Mouse (Mus musculus): ENCODE data around the gene Spin1. TPM values are rescaled to one million over a fixed set of nuclear protein-coding genes. Genes with fewer than 3 reads are reported as not detected.

The Spin1 gene
- 46.1 and 49.8 TPM in 2 replicates for polyA plus RNA-seq (2012; rRNA removed)

DNA sequence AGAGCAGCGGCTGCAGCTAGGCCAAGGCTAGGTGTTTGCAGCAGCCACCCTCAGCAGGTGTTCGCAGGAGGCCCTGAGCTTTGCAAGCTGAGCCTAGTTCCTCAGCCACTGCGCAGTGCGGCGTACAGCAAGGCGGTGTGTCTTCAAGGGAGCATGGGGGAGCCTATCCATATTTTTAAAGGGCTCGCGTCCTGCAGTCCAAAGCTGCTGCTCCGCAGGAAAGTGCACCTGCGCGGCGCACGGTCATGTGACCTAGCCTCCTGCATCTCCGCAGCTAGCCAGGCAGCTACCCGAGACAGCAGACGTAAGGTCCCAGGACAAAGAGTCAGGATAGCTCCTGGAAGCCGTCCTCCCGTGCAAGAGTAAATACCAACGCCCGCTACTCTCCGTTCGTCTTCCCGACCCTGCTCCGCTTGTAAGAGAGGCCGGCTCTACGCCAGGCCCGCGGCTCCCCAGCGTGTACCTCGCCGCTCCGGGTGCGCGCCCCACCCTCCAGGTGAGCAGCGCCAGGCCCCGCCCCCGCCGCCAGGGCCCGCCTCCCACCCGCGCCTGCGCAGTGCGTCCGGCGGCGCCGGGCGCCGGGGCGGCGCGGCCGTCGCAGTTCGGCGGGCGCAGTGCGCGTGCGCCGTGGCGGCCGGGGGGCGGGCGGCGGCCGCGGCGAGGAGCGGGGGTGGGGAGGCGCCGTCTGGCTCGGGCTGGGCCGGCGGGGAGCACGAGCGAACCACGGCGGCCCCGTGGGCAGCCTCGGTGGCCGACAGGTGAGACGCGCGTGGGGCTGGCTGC is at the start of gene Spin1:
TSS of gene Spin1 (plus strand) at position 648 of the 783 bp plus-strand sequence.

GRCm38 (mm10) chr13:51170691-51171680 is 70.3 kb downstream of the Spin1 start, which contains the start of gene Nxnl2:
Gene Nxnl2, plus strand, starts transcription at chr13:51171022.

Other genes starting within 250 kb of the Spin1 start
- 13.7 and 14.7 TPM in 2 replicates for gene Nxnl2, start 70.1 kb downstream of the Spin1 start, polyA plus RNA-seq (2012; rRNA removed)